Mouse (Mus musculus) intestine, embryonic 14.5 days (tissue): Measurements from ENCODE around the gene Igfals. TPM values are rescaled to one million over a fixed set of nuclear protein-coding genes. Genes with fewer than 3 reads are reported as not detected.
A peak's percentile ranks its signal among the peaks of the same experiment; 100 is the strongest.

ENCODE experiments used
- ATAC-seq: fragments of 200-750 bp; cut with Nextera tagmentation; replicated peaks from 2 replicates; pipeline ENCODE4 v1.8.0; 2017; ENCODE audit warnings: low read depth, moderate number of reproducible peaks, moderate TSS enrichment, moderate library complexity; ENCODE audit not compliant: low FRiP score, low TSS enrichment
- DNase-seq: peaks from one replicate; pipeline ENCODE4 v3.0.0-alpha.2; 2018; ENCODE audit warnings: low spot score
- H3K27ac ChIP-seq: fragments of 300-500 bp; sonication (generic); 2 replicates; pipeline ENCODE4 v1.5.1; 2014; ENCODE audit warnings: low read depth, mild to moderate bottlenecking, control low read depth
- H3K27me3 ChIP-seq: fragments of 300-500 bp; sonication (generic); replicated peaks from 2 replicates; pipeline ENCODE4 v1.6.1; 2014; ENCODE audit warnings: low read length, control low read depth; ENCODE audit not compliant: control insufficient read depth, insufficient read depth
- H3K36me3 ChIP-seq: fragments of 300-500 bp; sonication (generic); 2 replicates; pipeline ENCODE4 v1.6.1; 2014; ENCODE audit warnings: low read length, control low read depth; ENCODE audit not compliant: control insufficient read depth, insufficient read depth
- H3K4me1 ChIP-seq: fragments of 300-500 bp; sonication (generic); replicated peaks from 2 replicates; pipeline ENCODE4 v1.6.1; 2014; ENCODE audit warnings: low read length, control low read depth, mixed read lengths; ENCODE audit not compliant: control insufficient read depth, insufficient read depth
- H3K4me2 ChIP-seq: fragments of 300-500 bp; sonication (generic); 2 replicates; pipeline ENCODE4 v1.6.1; 2014; ENCODE audit warnings: low read length
- H3K4me3 ChIP-seq: fragments of 300-500 bp; sonication (generic); 2 replicates; pipeline ENCODE4 v1.5.1; 2014; ENCODE audit warnings: low read depth, low read length, control low read depth, mixed read lengths
- H3K9ac ChIP-seq: fragments of 300-500 bp; sonication (generic); 2 replicates; pipeline ENCODE4 v1.6.1; 2014; ENCODE audit warnings: mild to moderate bottlenecking, low read length
- H3K9me3 ChIP-seq: fragments of 300-500 bp; sonication (generic); 2 replicates; pipeline ENCODE4 v1.6.1; 2016; ENCODE audit warnings: low read length, control low read depth; ENCODE audit not compliant: control insufficient read depth
- WGBS: fragments of 180-500 bp; shearing (Covaris S2); extraction: QIAGEN DNeasy Blood & Tissue Kit; methylation state at CpG from one replicate; pipeline ENCODE4 v1.1.7; 2014; 5-methylcytosine and 5-hydroxymethylcytosine counted together
- polyA plus RNA-seq: library from polyadenylated mRNA; unstranded; fragments of >200 nt; fragmentation: Nextera tagmentation; extraction: Ambion mirVana; gene quantifications from 2 replicates; pipeline ENCODE4 v1.2.1, GENCODE M21; 2014

Igfals gene
- 0.63 and 0.84 TPM in 2 replicates for polyA plus RNA-seq

DNA sequence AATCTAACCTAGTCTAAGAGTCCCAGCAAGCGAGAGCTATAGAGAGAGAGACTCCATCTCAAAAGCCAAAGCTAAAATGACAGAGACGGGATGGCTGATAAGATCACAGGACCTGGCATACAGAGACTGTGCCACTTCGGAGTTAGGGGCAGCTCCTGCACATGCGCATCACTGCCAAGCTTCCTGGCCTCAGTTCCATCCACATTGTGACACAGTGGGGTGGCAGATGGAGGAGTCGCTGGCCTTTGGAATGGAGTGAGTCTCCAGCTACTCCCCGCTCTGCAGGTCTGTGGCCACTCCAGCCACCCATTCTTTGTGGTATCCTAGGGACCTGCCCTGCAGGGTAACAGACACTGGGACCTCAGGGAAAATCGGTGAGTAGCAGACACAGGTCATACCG lies at the start of gene Igfals:
Igfals (plus strand) TSS at position 222 of the 400 bp plus-strand sequence.
- WGBS, result 91% methylated on average over 8 of the region's 8 CpGs

DNA sequence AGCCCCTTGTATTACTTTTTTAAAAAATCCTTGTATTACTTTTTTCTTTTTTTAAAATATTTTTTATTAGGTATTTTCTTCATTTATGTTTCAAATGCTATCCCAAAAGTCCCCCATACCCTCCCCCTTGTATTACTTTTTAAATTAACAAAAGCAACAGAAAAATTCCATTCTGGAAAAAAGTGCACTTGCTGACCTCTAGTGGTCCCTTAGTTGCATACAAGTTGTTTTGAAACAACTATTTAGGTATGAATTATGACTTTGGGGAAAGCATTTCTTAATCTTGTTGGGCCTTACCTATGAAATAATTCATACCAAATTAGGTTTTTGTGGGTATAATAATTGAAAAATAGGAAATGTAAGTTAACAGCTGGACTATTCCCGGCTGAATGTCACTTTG lies 48.3 kb upstream of the Igfals start:
- H3K4me1 ChIP-seq, result no peaks in the 10 kb centered on the region
- H3K27ac ChIP-seq, result no peak overlapping the region
- no peaks in the 10 kb centered on the region for H3K36me3 ChIP-seq
- DNase-seq (no peak), ATAC-seq (no peak)
- no peak overlapping the region for H3K4me2 ChIP-seq
- H3K9me3 ChIP-seq, result no peaks in the 10 kb centered on the region
- H3K27me3 ChIP-seq, result no peaks in the 10 kb centered on the region
- no peak overlapping the region for H3K4me3 ChIP-seq
- no peak overlapping the region for H3K9ac ChIP-seq
- WGBS, result 42% methylated on average over 1 of the region's 1 CpGs

More for the DNA sequence above, at the start of gene Igfals:
- no peaks in the 10 kb centered on the region for H3K27me3 ChIP-seq
- no peak for DNase-seq
- no peak within 1 kb of the TSS for H3K9ac ChIP-seq
- H3K9me3 ChIP-seq, result no peaks in the 10 kb centered on the region
- H3K36me3 ChIP-seq, result peaks cover 28% of the 10 kb centered on the region
- H3K4me3 ChIP-seq, result no peak within 1 kb of the TSS
- H3K4me1 ChIP-seq, result no peaks in the 10 kb centered on the region
- no peak for ATAC-seq
- H3K4me2 ChIP-seq, result no peak within 1 kb of the TSS
- H3K27ac ChIP-seq, result no peak within 1 kb of the TSS

DNA sequence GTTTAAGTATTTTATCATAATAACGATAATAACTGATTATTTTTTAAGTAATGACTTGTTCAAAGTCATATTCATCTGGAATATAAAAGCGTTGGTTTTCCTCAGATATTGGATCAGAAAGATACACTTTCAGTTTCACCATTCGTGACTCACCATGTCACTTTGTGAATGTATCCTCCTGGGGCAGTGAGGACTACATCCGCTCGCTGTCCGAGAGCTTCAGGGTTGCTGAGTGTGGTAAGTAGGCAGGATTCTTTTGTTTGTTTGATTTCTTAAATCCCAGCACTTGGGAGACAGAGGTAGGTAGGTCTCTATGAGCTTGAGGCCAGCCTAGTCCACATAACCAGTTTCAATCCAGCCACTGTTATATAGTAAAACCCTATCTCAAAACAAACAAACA lies 47.6 kb upstream of the Igfals start:
- WGBS, result 51% methylated on average over 6 of the region's 6 CpGs
- DNase-seq (no peak), ATAC-seq (no peak)
- Histone ChIP-seq H3K4me2 (no peak overlapping the region), H3K27me3 (no peaks in the 10 kb centered on the region), H3K9ac (no peak overlapping the region), H3K4me1 (no peaks in the 10 kb centered on the region), H3K9me3 (no peaks in the 10 kb centered on the region), H3K4me3 (no peak overlapping the region), H3K27ac (no peak overlapping the region), H3K36me3 (no peaks in the 10 kb centered on the region)

DNA sequence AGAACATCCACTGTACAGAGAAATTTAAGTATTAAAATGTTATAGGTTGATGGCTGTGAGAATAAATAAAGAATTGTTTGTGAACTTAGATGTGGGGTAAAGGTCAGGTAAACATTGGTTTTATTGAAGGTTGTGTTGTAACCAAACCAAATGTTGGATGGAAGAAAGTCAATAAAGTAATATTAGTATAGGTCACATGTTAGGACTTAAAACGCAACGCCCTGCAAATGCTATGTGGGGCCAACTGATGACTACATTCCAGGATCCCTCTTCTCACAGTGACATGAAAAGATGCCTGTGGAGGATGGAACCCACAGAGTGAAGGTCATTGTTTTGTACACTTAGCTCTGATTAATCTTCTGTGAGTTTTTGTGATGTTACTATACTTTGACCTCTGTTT lies 46.3 kb upstream of the Igfals start:
- no peaks in the 10 kb centered on the region; the same call in 1 of the 2 replicates for H3K27me3 ChIP-seq
- H3K36me3 ChIP-seq, result no peaks in the 10 kb centered on the region
- H3K4me3 ChIP-seq, result no peak overlapping the region
- DNase-seq (no peak), ATAC-seq (no peak)
- no peaks in the 10 kb centered on the region for H3K9me3 ChIP-seq
- no peak overlapping the region for H3K27ac ChIP-seq
- WGBS, result 48% methylated on average over 2 of the region's 2 CpGs
- no peak overlapping the region for H3K9ac ChIP-seq
- H3K4me2 ChIP-seq, result no peak overlapping the region
- no peaks in the 10 kb centered on the region for H3K4me1 ChIP-seq

DNA sequence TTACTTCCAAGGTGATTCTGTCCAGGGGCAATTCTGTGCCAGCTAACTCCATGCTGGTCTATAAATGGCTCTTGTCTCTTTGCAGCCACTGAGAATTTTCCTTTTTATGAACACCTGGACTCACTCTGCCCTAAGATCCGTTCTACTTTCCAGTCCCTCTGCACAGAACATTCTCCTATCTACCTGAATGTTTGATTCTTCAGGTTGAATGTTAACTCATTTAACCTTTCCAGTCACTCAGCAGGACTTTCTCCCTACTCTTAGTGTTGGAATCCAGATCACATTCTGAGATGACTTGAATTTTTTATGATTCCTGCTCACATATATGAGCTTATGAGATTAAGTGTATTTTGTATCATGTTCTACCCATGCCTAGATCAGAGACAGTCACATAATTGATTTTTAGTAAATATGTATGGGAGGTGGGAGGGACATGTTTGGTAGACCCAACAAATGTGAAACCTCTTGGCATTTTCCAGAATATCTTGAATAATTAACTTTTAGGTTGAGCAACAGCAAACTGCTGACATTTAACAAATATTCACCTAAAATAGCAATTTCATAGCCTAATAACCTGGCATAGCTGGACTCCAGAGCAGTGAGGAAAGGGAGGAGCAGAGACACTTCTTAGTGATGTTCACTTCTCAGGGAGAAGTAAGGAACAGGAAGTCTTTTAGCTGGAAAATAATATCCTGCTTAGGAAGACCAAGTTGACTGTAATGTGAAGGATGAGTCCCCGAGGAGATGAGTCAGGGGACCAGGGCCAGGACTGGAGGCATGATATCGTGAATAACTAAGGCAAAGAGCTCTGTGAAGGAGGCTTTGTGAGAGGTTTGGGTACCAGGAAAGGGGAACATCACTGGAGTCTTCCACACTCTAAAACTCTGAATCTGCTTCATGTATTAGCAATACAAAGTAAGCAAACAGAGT lies 44.2 kb upstream of the Igfals start:
- no peak overlapping the region for H3K4me3 ChIP-seq

DNA sequence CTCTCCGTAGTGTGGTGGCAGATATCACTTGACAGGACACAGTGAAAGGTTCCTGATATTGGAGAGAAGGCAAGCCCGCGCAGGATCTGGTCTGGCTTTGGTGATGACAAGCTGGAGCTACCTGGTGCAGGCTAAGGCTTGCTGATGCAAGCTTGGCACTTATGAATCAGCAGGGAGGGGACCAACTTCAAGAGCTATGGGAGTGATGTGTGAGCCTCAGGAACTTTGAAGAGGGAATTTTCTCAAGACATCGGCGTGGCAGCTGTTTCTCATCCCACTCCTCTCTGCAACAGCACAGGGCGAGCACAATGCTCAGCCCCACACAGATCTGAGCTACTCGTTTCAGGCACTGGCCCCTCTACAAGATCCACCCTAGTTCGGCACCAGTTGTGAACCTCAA lies 26.0 kb upstream of the Igfals start, which contains the start of gene Hagh:
Hagh (plus strand) TSS at position 302 of the 400 bp plus-strand sequence.
- Histone ChIP-seq H3K36me3 (no peaks in the 10 kb centered on the region), H3K27me3 (peaks cover 2% of the 10 kb centered on the region; the same call in 1 of the 2 replicates), H3K9ac (no peak within 1 kb of the TSS), H3K4me3 (no peak within 1 kb of the TSS), H3K9me3 (no peaks in the 10 kb centered on the region), H3K27ac (no peak within 1 kb of the TSS), H3K4me1 (no peaks in the 10 kb centered on the region), H3K4me2 (no peak within 1 kb of the TSS)
- WGBS, result 61% methylated on average over 8 of the region's 8 CpGs
- ATAC-seq (no peak), DNase-seq (no peak)

More for the DNA sequence above, 44.2 kb upstream of the Igfals start:
- Histone ChIP-seq H3K4me1 (no peaks in the 10 kb centered on the region), H3K4me2 (no peak overlapping the region), H3K27ac (no peak overlapping the region), H3K27me3 (no peaks in the 10 kb centered on the region; the same call in 1 of the 2 replicates), H3K36me3 (no peaks in the 10 kb centered on the region), H3K9me3 (no peaks in the 10 kb centered on the region), H3K9ac (no peak overlapping the region)
- DNase-seq, result no peak
- WGBS, result 52% methylated on average over 3 of the region's 3 CpGs
- no peak for ATAC-seq

DNA sequence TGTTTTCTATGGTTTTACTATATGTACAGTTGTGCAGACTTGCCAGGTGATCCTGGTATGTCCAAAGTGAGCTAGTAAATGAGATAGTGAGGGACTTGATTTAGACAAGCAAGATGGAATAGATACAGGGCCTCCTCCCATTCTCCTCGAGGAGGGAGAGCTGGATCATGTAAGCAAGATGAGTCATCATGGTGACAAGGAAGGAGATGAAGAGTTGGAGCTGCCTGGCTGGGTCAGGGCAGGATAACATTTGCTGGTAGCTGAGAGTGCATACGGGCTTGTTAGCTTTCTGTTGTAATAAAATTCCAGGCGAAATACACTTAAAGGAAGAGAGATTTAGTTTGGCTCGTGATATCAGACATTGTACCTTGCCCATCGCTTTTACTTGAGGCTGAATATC lies 25.5 kb upstream of the Igfals start:
- Histone ChIP-seq H3K9ac (no peak overlapping the region), H3K36me3 (no peaks in the 10 kb centered on the region), H3K4me1 (no peaks in the 10 kb centered on the region), H3K4me2 (no peak overlapping the region), H3K9me3 (no peaks in the 10 kb centered on the region), H3K4me3 (no peak overlapping the region), H3K27me3 (peaks cover 2% of the 10 kb centered on the region; the same call in 1 of the 2 replicates), H3K27ac (no peak overlapping the region)
- ATAC-seq, result no peak
- DNase-seq, result no peak
- WGBS, result 47% methylated on average over 5 of the region's 5 CpGs

DNA sequence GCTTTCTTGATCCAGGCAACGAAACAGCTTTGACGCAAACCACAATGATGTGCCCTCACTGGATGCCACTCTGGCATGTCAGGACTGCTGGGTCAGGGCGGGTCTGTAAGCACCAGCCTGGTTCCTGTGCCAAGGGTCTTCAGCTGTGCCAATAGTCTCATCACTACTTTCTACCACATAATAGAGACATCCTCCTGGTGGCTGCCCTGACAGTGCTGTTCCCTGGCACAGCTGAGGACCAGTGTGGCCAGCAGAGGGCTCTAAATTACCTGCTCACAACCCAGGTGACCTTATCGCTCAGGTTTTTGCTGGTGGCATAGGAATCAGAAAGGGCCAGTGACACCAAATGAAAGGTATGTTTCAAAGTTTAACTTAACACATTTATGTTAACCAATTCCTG lies 24.7 kb upstream of the Igfals start:
- Histone ChIP-seq H3K36me3 (no peaks in the 10 kb centered on the region), H3K4me1 (no peaks in the 10 kb centered on the region), H3K27me3 (peaks cover 2% of the 10 kb centered on the region; the same call in 1 of the 2 replicates), H3K4me2 (no peak overlapping the region), H3K4me3 (no peak overlapping the region), H3K9ac (no peak overlapping the region), H3K9me3 (no peaks in the 10 kb centered on the region), H3K27ac (no peak overlapping the region)
- DNase-seq (no peak), ATAC-seq (0 out of 2 replicates have a peak, but pooled peaks have one; percentile 32)
- 53% methylated on average over 4 of the region's 4 CpGs for WGBS
